Mouse (Mus musculus) frontal cortex, postnatal 36 days (tissue): Measurements from ENCODE around the gene Csn2.

ENCODE experiments used
- DNase-seq, 2 experiments: peaks; one replicate each; pipeline ENCODE4 v3.0.0; 2022; ENCODE audit warnings: low spot score in 2 of 2

Gene Csn2

DNA sequence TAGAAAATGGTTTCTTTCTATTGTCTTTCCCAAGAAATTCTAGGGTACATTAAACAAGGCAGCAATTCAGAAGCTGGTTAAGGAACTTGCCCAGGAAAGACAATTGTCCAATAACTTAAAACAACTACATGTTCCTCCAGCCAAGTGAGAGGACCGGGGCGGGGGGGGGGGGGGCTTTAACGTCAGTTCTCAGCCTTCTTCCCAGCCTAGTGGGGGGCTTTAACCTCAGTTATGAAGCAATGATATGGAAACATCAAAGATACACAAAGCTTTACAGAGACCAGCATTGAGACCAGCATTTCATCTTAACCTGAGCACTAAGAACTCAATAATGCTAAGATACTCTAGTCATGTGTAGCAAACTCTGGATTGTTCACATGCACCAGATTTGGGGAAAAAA is at the start of gene Csn2:
Gene Csn2, minus strand, starts transcription at position 101 of the 400 bp plus-strand sequence.
- DNase-seq, result no peak

DNA sequence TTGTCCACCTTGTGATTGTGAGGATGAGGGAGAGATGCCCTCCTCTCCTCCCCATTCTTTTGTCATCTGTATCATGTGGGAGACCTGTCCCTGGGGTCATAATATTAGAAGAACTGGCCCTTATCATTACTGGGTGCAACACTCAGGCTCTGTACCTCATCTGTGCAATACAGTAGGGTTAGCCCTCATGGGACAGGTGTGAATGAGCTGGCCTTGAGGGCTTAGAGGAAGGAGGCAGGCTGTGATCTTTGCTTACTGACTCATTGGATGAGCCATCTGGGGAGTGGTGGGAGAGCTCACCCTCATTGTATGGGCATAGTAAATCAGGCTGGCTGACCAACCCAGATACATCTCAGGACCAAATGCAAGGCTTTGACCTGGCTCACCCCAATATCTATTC is 35.4 kb upstream of the Csn2 start:
- no peak for DNase-seq

DNA sequence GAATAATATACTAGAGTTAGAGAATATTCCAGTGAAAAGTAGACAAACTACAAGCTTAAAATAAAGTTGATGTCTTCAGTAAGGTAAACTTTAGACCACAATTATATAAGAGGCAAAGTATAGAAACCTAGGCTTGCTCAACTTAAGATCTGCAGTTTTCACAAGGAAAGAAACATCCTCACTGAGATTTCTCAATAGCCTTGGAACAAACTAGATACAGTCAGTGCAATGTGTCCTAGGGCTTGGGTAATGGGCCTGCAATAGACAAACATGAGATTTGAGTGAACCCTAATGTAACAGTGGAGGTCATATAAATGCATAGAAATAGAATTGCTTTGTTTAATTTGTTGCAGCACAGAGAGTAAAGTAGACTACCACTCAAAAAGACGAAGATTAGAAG is 6.5 kb upstream of the Csn2 start:
- no peak for DNase-seq

DNA sequence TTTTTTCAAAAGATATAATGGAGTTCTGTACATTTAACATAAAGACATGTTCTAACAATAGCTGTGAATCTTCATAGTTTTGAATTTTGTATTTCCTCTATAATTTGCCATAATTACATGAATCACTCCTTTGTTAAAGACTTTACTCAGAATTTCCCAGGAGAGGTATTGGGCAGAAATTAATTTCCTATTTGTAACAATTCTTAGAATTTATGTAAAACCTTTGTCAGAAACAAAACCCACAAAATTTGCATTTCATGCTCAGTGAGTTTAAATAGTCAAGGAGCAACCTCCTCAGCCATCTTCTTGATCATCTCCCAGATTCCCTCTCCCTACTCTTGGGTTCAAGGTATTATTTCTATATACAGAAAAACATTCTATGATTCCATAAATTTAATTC is 33.5 kb downstream of the Csn2 start, which contains the start of gene Csn1s1:
Gene Csn1s1, plus strand, starts transcription at position 301 of the 400 bp plus-strand sequence.
- DNase-seq, result no peak

DNA sequence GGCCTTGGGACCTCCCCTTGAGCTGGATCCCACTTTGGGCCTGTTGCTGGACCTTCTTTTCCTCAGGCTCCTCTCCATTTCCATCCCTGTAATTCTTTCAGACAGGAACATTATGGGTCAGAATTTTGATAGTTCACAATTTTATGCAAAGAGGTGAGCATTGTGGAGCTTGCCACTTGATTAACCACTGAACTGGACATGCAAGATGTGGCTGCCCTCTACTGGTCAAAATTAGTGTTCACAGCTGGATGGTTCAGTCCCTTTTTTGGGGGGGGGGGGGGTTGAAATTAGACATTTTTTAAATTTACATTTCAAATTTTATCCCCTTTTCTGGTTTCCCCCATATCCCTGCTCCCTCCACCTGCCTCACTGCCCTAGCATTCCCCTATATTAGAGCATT is 56.6 kb downstream of the Csn2 start:
- peak in 1 of 2 experiments; percentile 2 for DNase-seq
